Mouse (Mus musculus) ZHBTc4 (cell line): Measurements from ENCODE around the gene Gm10408.
"Not testable (repeated sequence)": the region's sequence is repeated elsewhere in the genome, so short reads cannot be mapped to it uniquely, and the experiment has no call there.

Source experiments
- DNase-seq: peaks from one replicate; pipeline ENCODE4 v3.0.0-alpha.2; 2011; ENCODE audit warnings: low read depth, low spot score

The Gm10408 gene

GRCm38 (mm10) chr14:3449079-3449478 is at the start of gene Gm10408:
Gene Gm10408 (plus strand): TSS chr14:3449379.
- not testable (repeated sequence) for DNase-seq

- DNase-seq = not testable (repeated sequence)
Observed at GRCm38 (mm10) chr14:3412314-3412713, 36.9 kb upstream of the Gm10408 start, which contains the start of gene Gm10409. Gene Gm10409 (plus strand): TSS chr14:3412614.

GRCm38 (mm10) chr14:3427803-3428202 is 21.4 kb upstream of the Gm10408 start, which contains the start of gene Gm3005:
Gene Gm3005 (plus strand): TSS chr14:3428103.
- DNase-seq = not testable (repeated sequence)
